Mouse (Mus musculus) embryo, embryonic 11 days (tissue): Measurements from ENCODE around the gene Ccdc180.

Experiments used
- DNase-seq: peaks from one replicate; pipeline ENCODE4 v3.0.0-alpha.2; 2015

The Ccdc180 gene

GRCm38 (mm10) chr4:45972448-45972854, 82.3 kb downstream of the Ccdc180 start:
- DNase-seq = peak; percentile 64

GRCm38 (mm10) chr4:45972951-45973350, 82.8 kb downstream of the Ccdc180 start:
- DNase-seq = no peak

- no peak for DNase-seq
Measured at GRCm38 (mm10) chr4:45976931-45977667, 87.0 kb downstream of the Ccdc180 start.

GRCm38 (mm10) chr4:45979916-45980315, 89.8 kb downstream of the Ccdc180 start:
- DNase-seq = no peak

GRCm38 (mm10) chr4:45981054-45981453, 91.0 kb downstream of the Ccdc180 start:
- no peak for DNase-seq

GRCm38 (mm10) chr4:45990427-45991135, 100.5 kb downstream of the Ccdc180 start:
- no peak for DNase-seq

- DNase-seq = no peak
Measured at GRCm38 (mm10) chr4:45998536-45998935, 108.4 kb downstream of the Ccdc180 start.
